Mouse (Mus musculus) large intestine, adult 2 months (tissue): ENCODE measurements around the gene Plpp4. TPM values are rescaled to one million over a fixed set of nuclear protein-coding genes. Genes with fewer than 3 reads are reported as not detected.

Source experiments
- DNase-seq: peaks from one replicate; pipeline ENCODE4 v3.0.0-alpha.2; 2012; ENCODE audit warnings: low read depth, low spot score
- WGBS: fragments of 180-500 bp; shearing (Covaris S2); methylation state at CpG from one replicate; pipeline ENCODE4 v1.1.7; 2018; 5-methylcytosine and 5-hydroxymethylcytosine counted together
- polyA plus RNA-seq: library from polyadenylated mRNA; depleted of rRNA; stranded (reverse); fragments of >200 nt; gene quantifications from 2 replicates; pipeline ENCODE4 v1.2.3, GENCODE M21; 2012

The Plpp4 gene
- polyA plus RNA-seq, 1 experiment: 0.16 TPM

DNA sequence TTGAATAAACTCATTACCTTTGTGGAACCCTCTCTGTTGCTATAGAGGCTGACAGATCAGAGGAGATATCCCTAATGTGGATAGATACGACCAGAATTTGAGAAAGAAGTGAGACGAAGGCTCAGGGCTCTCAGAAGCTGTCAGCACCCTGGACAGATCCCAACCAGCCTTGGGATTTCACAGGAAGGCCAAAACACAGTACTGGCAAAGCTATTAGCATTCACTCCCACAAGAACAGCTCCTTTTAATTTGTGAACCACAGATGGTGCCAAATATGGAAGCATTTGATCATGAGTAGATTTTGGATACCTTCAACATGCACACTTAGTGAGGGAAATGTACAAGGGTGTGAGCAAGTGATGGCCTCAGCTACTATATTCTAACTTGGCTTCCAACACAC lies 168.7 kb downstream of the Plpp4 start:
- WGBS: 22% methylated on average over 2 of the region's 2 CpGs
- DNase-seq: no peak

DNA sequence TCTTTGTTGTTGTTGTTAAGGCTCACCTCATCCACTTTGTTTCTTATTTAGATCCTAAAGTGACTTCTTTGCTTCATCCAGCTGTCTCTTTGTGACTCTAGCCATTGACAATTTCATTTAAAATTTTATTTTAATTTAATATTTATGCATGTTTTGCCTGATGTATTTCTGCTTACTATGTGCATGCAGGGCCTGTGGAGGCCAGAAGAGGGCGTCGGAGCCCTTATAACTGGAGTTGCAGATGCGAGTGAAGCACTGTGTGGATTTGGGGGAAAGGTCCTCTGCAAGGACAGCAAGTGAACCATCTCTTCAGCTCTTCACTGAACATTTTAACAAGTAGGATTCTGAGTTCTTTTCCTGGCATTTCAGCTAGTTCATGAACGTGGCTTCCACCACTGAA lies 172.0 kb downstream of the Plpp4 start:
- WGBS: 47% methylated on average over 4 of the region's 4 CpGs
- no peak for DNase-seq

DNA sequence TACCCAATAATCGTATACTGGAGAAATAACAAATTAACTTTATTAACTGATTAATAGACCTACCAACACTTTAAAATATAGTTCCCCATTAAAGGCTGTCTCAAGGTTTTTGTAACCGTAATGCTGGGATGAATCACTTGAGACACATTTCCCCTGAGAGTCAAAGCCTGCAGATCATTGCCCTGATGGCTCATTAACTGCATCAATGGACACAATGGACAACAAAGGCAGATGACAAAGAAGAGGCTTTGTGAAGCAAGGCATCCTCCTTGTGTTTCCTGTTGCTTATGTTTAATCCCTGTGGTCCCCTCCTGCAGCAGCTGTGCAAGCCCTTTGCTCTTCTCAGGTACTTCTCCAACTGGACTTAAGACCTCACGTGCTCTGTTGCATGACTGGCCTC lies 173.1 kb downstream of the Plpp4 start:
- DNase-seq: no peak
- WGBS: 85% methylated on average over 3 of the region's 3 CpGs
